Mouse (Mus musculus) cerebellum, adult 11 months (tissue): ENCODE measurements around the gene Ppm1b.
"Not testable (repeated sequence)": the region's sequence is repeated elsewhere in the genome, so short reads cannot be mapped to it uniquely, and the experiment has no call there.

ENCODE experiments used
- DNase-seq: peaks from one replicate; pipeline ENCODE4 v3.0.0; 2022

Gene Ppm1b

GRCm38 (mm10) chr17:84956441-84956840, at the start of gene Ppm1b:
Ppm1b (plus strand) TSS chr17:84956741.
- peak; percentile 24 for DNase-seq

GRCm38 (mm10) chr17:84921666-84922376, 34.7 kb upstream of the Ppm1b start:
- no peak for DNase-seq

- no peak for DNase-seq
Measured at GRCm38 (mm10) chr17:84924779-84925178, 31.8 kb upstream of the Ppm1b start.

GRCm38 (mm10) chr17:84926233-84926632, 30.3 kb upstream of the Ppm1b start:
- DNase-seq, result no peak

GRCm38 (mm10) chr17:84927580-84927979, 29.0 kb upstream of the Ppm1b start:
- no peak for DNase-seq

GRCm38 (mm10) chr17:84932943-84933342, 23.6 kb upstream of the Ppm1b start:
- no peak for DNase-seq

- no peak for DNase-seq
Measured at GRCm38 (mm10) chr17:84933968-84934367, 22.6 kb upstream of the Ppm1b start.

- DNase-seq, result not testable (repeated sequence)
Measured at GRCm38 (mm10) chr17:84935620-84936019, 20.9 kb upstream of the Ppm1b start.

- DNase-seq, result no peak
Measured at GRCm38 (mm10) chr17:84936301-84936700, 20.2 kb upstream of the Ppm1b start.

- no peak for DNase-seq
Measured at GRCm38 (mm10) chr17:84936809-84937208, 19.7 kb upstream of the Ppm1b start.

- no peak for DNase-seq
Measured at GRCm38 (mm10) chr17:84937220-84937619, 19.3 kb upstream of the Ppm1b start.

- no peak for DNase-seq
Measured at GRCm38 (mm10) chr17:84938215-84938614, 18.3 kb upstream of the Ppm1b start.

GRCm38 (mm10) chr17:84940017-84940731, 16.4 kb upstream of the Ppm1b start:
- DNase-seq, result no peak

- no peak for DNase-seq
Measured at GRCm38 (mm10) chr17:84941291-84941868, 15.2 kb upstream of the Ppm1b start.

- DNase-seq, result no peak
Measured at GRCm38 (mm10) chr17:84942358-84943032, 14.0 kb upstream of the Ppm1b start.

GRCm38 (mm10) chr17:84943033-84943393, 13.5 kb upstream of the Ppm1b start:
- DNase-seq, result no peak

GRCm38 (mm10) chr17:84944348-84944747, 12.2 kb upstream of the Ppm1b start:
- DNase-seq, result no peak

- no peak for DNase-seq
Measured at GRCm38 (mm10) chr17:84952521-84952920, 4.0 kb upstream of the Ppm1b start.

- no peak for DNase-seq
Measured at GRCm38 (mm10) chr17:84953776-84954175, 2.8 kb upstream of the Ppm1b start.

GRCm38 (mm10) chr17:84954881-84955280, 1.7 kb upstream of the Ppm1b start:
- no peak for DNase-seq

GRCm38 (mm10) chr17:84956931-84957486, 468 bp downstream of the Ppm1b start:
- peak; percentile 90 for DNase-seq

- peak; percentile 100 for DNase-seq
Measured at GRCm38 (mm10) chr17:84957487-84958259, 1.1 kb downstream of the Ppm1b start.
